Mouse (Mus musculus) embryonic facial prominence, embryonic 10.5 days (tissue): ENCODE data around the gene Mup6. TPM values are rescaled to one million over a fixed set of nuclear protein-coding genes. Genes with fewer than 3 reads are reported as not detected.
"Not testable (repeated sequence)": the region's sequence is repeated elsewhere in the genome, so short reads cannot be mapped to it uniquely, and the experiment has no call there.

ENCODE experiments used
- DNase-seq: peaks from one replicate; pipeline ENCODE4 v3.0.0-alpha.2; 2017; ENCODE audit warnings: low spot score
- H3K27ac ChIP-seq: fragments of 300-500 bp; sonication (generic); replicated peaks from 2 replicates; pipeline ENCODE4 v1.5.1; 2016; ENCODE audit warnings: mild to moderate bottlenecking
- H3K27me3 ChIP-seq: fragments of 300-500 bp; sonication (generic); replicated peaks from 2 replicates; pipeline ENCODE4 v1.6.1; 2016; ENCODE audit warnings: low read depth, mild to moderate bottlenecking; ENCODE audit not compliant: poor library complexity, severe bottlenecking
- H3K36me3 ChIP-seq: fragments of 300-500 bp; sonication (generic); replicated peaks from 2 replicates; pipeline ENCODE4 v1.6.1; 2016; ENCODE audit warnings: mild to moderate bottlenecking, moderate library complexity
- H3K4me1 ChIP-seq: fragments of 300-500 bp; sonication (generic); 2 replicates; pipeline ENCODE4 v1.6.1; 2016
- H3K4me3 ChIP-seq: fragments of 300-500 bp; sonication (generic); 2 replicates; pipeline ENCODE4 v1.5.1; 2016; ENCODE audit warnings: mild to moderate bottlenecking, moderate library complexity
- H3K9me3 ChIP-seq: fragments of 300-500 bp; sonication (generic); 2 replicates; pipeline ENCODE4 v1.6.1; 2016; ENCODE audit warnings: mild to moderate bottlenecking
- WGBS: fragments of 180-500 bp; shearing (Covaris S2); methylation state at CpG from one replicate; pipeline ENCODE4 v1.1.7; 2016; 5-methylcytosine and 5-hydroxymethylcytosine counted together
- polyA plus RNA-seq: library from polyadenylated mRNA; unstranded; fragments of >200 nt; fragmentation: Nextera tagmentation; extraction: Ambion mirVana; gene quantifications from 2 replicates; pipeline ENCODE4 v1.2.1, GENCODE M21; 2016

Mup6 gene
- not detected in 2 replicates for polyA plus RNA-seq

- Histone ChIP-seq H3K9me3 (no peaks in the 10 kb centered on the region), H3K4me3 (no peak within 1 kb of the TSS), H3K4me1 (no peaks in the 10 kb centered on the region), H3K27ac (no peak within 1 kb of the TSS), H3K36me3 (no peaks in the 10 kb centered on the region), H3K27me3 (no peaks in the 10 kb centered on the region)
- 43% methylated on average over 3 of the region's 3 CpGs for WGBS
- no peak for DNase-seq
Observed at GRCm38 (mm10) chr4:59963405-59964344, at the start of gene Mup6. TSS of gene Mup6 (plus strand) at chr4:59964294.

- peak within 1 kb of the TSS; percentile 15 for H3K4me3 ChIP-seq
- peaks cover 36% of the 10 kb centered on the region for H3K27me3 ChIP-seq
- H3K36me3 ChIP-seq = no peaks in the 10 kb centered on the region
- no peak within 1 kb of the TSS for H3K27ac ChIP-seq
- WGBS = 13% methylated on average over 22 of the region's 22 CpGs
- peaks cover 11% of the 10 kb centered on the region; the same call in 1 of the 2 replicates for H3K4me1 ChIP-seq
- no peaks in the 10 kb centered on the region for H3K9me3 ChIP-seq
- no peak for DNase-seq
Observed at GRCm38 (mm10) chr4:59914608-59915403, 49.3 kb upstream of the Mup6 start, which contains the start of gene Slc46a2. TSS of gene Slc46a2 (minus strand) at chr4:59915056.

- H3K36me3 ChIP-seq = no peaks in the 10 kb centered on the region
Observed at GRCm38 (mm10) chr4:59917966-59918365, 46.1 kb upstream of the Mup6 start.

GRCm38 (mm10) chr4:59925082-59925481 is 39.0 kb upstream of the Mup6 start:
- DNase-seq = no peak

More at GRCm38 (mm10) chr4:59917966-59918365, 46.1 kb upstream of the Mup6 start:
- H3K27ac ChIP-seq = no peak overlapping the region
- H3K27me3 ChIP-seq = peaks cover 35% of the 10 kb centered on the region
- no peak for DNase-seq
- no peak overlapping the region for H3K4me3 ChIP-seq
- H3K4me1 ChIP-seq = peaks cover 11% of the 10 kb centered on the region; the same call in 1 of the 2 replicates
- 93% methylated on average over 3 of the region's 3 CpGs for WGBS
- H3K9me3 ChIP-seq = no peaks in the 10 kb centered on the region

GRCm38 (mm10) chr4:59927666-59928065 is 36.4 kb upstream of the Mup6 start:
- no peaks in the 10 kb centered on the region for H3K4me1 ChIP-seq
- no peak overlapping the region for H3K27ac ChIP-seq
- no peaks in the 10 kb centered on the region for H3K36me3 ChIP-seq
- 88% methylated on average over 3 of the region's 3 CpGs for WGBS
- H3K27me3 ChIP-seq = no peaks in the 10 kb centered on the region
- H3K9me3 ChIP-seq = no peaks in the 10 kb centered on the region
- peak; percentile 4 for DNase-seq
- no peak overlapping the region for H3K4me3 ChIP-seq

More at GRCm38 (mm10) chr4:59925082-59925481, 39.0 kb upstream of the Mup6 start:
- Histone ChIP-seq H3K27ac (no peak overlapping the region), H3K36me3 (no peaks in the 10 kb centered on the region), H3K9me3 (no peaks in the 10 kb centered on the region), H3K4me1 (no peaks in the 10 kb centered on the region), H3K4me3 (no peak overlapping the region), H3K27me3 (no peaks in the 10 kb centered on the region)
- 87% methylated on average over 9 of the region's 9 CpGs for WGBS

GRCm38 (mm10) chr4:59928347-59928746 is 35.7 kb upstream of the Mup6 start:
- Histone ChIP-seq H3K4me1 (no peaks in the 10 kb centered on the region), H3K9me3 (no peaks in the 10 kb centered on the region), H3K27me3 (no peaks in the 10 kb centered on the region), H3K4me3 (no peak overlapping the region), H3K36me3 (no peaks in the 10 kb centered on the region), H3K27ac (no peak overlapping the region)
- DNase-seq = peak; percentile 72
- WGBS = 19% methylated on average over 6 of the region's 6 CpGs

GRCm38 (mm10) chr4:59932505-59933281 is 31.4 kb upstream of the Mup6 start:
- 54% methylated on average over 6 of the region's 6 CpGs for WGBS
- Histone ChIP-seq H3K9me3 (no peaks in the 10 kb centered on the region), H3K27me3 (no peaks in the 10 kb centered on the region), H3K4me3 (no peak overlapping the region), H3K36me3 (no peaks in the 10 kb centered on the region), H3K27ac (no peak overlapping the region), H3K4me1 (no peaks in the 10 kb centered on the region)
- DNase-seq = peak; percentile 24

GRCm38 (mm10) chr4:59937543-59937942 is 26.6 kb upstream of the Mup6 start:
- Histone ChIP-seq H3K4me3 (no peak overlapping the region), H3K9me3 (no peaks in the 10 kb centered on the region), H3K27me3 (no peaks in the 10 kb centered on the region), H3K36me3 (no peaks in the 10 kb centered on the region), H3K4me1 (no peaks in the 10 kb centered on the region), H3K27ac (no peak overlapping the region)
- 80% methylated on average over 2 of the region's 2 CpGs for WGBS
- DNase-seq = no peak

GRCm38 (mm10) chr4:59960610-59961009 is 3.5 kb upstream of the Mup6 start, which contains the start of gene Mup4:
TSS of gene Mup4 (minus strand) at chr4:59960710.
- no peak within 1 kb of the TSS for H3K27ac ChIP-seq
- H3K36me3 ChIP-seq = no peaks in the 10 kb centered on the region

GRCm38 (mm10) chr4:59997894-59998293 is 33.8 kb downstream of the Mup6 start:
- not testable (repeated sequence) for H3K4me3 ChIP-seq, H3K27ac ChIP-seq, H3K9me3 ChIP-seq, H3K27me3 ChIP-seq, H3K4me1 ChIP-seq, H3K36me3 ChIP-seq, DNase-seq

More at GRCm38 (mm10) chr4:59960610-59961009, 3.5 kb upstream of the Mup6 start, which contains the start of gene Mup4:
- Histone ChIP-seq H3K9me3 (no peaks in the 10 kb centered on the region), H3K4me3 (no peak within 1 kb of the TSS), H3K4me1 (no peaks in the 10 kb centered on the region), H3K27me3 (no peaks in the 10 kb centered on the region)
- no peak for DNase-seq
- WGBS = 77% methylated on average over 3 of the region's 3 CpGs

- not testable (repeated sequence) for H3K36me3 ChIP-seq, H3K27me3 ChIP-seq, H3K4me3 ChIP-seq, H3K27ac ChIP-seq, H3K4me1 ChIP-seq, H3K9me3 ChIP-seq, DNase-seq
- WGBS = 92% methylated on average over 7 of the region's 7 CpGs
Observed at GRCm38 (mm10) chr4:60020141-60020540, 56.0 kb downstream of the Mup6 start.
